Mouse (Mus musculus) lung, postnatal 0 days (tissue): ENCODE results near the gene Gm37240. TPM values are rescaled to one million over a fixed set of nuclear protein-coding genes. Genes with fewer than 3 reads are reported as not detected.

Experiments used
- ATAC-seq: fragments of 200-750 bp; cut with Nextera tagmentation; 2 replicates; pipeline ENCODE4 v1.8.0; 2017; ENCODE audit warnings: moderate library complexity
- DNase-seq: peaks from one replicate; pipeline ENCODE4 v3.0.0-alpha.2; 2016; ENCODE audit warnings: low spot score
- H3K27ac ChIP-seq: fragments of 300-500 bp; sonication (generic); 2 replicates; pipeline ENCODE4 v1.5.1; 2014; ENCODE audit warnings: antibody characterized with exemption, mild to moderate bottlenecking, low read length, mixed read lengths
- H3K27me3 ChIP-seq: fragments of 300-500 bp; sonication (generic); replicated peaks from 2 replicates; pipeline ENCODE4 v1.6.1; 2014; ENCODE audit warnings: low read length, mixed read lengths; ENCODE audit not compliant: insufficient read depth
- H3K36me3 ChIP-seq: fragments of 300-500 bp; sonication (generic); 2 replicates; pipeline ENCODE4 v1.6.1; 2014; ENCODE audit warnings: low read length, mixed read lengths; ENCODE audit not compliant: insufficient read depth
- H3K4me1 ChIP-seq: fragments of 300-500 bp; sonication (generic); 2 replicates; pipeline ENCODE4 v1.6.1; 2014; ENCODE audit warnings: antibody characterized with exemption, low read depth, low read length, mixed read lengths; ENCODE audit not compliant: insufficient read depth
- H3K4me2 ChIP-seq: fragments of 300-500 bp; sonication (generic); replicated peaks from 2 replicates; pipeline ENCODE4 v1.6.1; 2014; ENCODE audit warnings: low read depth, mild to moderate bottlenecking, low read length, moderate library complexity, mixed read lengths
- H3K4me3 ChIP-seq: fragments of 300-500 bp; sonication (generic); 2 replicates; pipeline ENCODE4 v1.5.1; 2014; ENCODE audit warnings: low read depth, low read length
- H3K9ac ChIP-seq: fragments of 300-500 bp; sonication (generic); replicated peaks from 2 replicates; pipeline ENCODE4 v1.6.1; 2014; ENCODE audit warnings: low read depth, mild to moderate bottlenecking
- H3K9me3 ChIP-seq: fragments of 300-500 bp; sonication (generic); 2 replicates; pipeline ENCODE4 v1.6.1; 2016; ENCODE audit warnings: low read length, mixed read lengths
- CTCF ChIP-seq: IDR thresholded peaks from 2 replicates; pipeline ENCODE4 v1.5.1; 2016; ENCODE audit warnings: antibody characterized with exemption, mild to moderate bottlenecking
- EP300 ChIP-seq: IDR thresholded peaks from 2 replicates; pipeline ENCODE4 v1.6.1; 2016; ENCODE audit warnings: antibody characterized with exemption, mild to moderate bottlenecking, control low read depth
- WGBS: fragments of 180-500 bp; shearing (Covaris S2); extraction: QIAGEN DNeasy Blood & Tissue Kit; methylation state at CpG from one replicate; pipeline ENCODE4 v1.1.7; 2014; 5-methylcytosine and 5-hydroxymethylcytosine counted together
- polyA plus RNA-seq: library from polyadenylated mRNA; unstranded; fragments of >200 nt; fragmentation: Nextera tagmentation; extraction: Ambion mirVana; gene quantifications from 2 replicates; pipeline ENCODE4 v1.2.1, GENCODE M21; 2015

Gm37240 gene
- polyA plus RNA-seq, 1 experiment from 2014 or later, result 8.9 TPM

GRCm38 (mm10) chr3:85725110-85725509 lies 162.2 kb downstream of the Gm37240 start:
- Histone ChIP-seq H3K9ac (no peak overlapping the region), H3K36me3 (no peaks in the 10 kb centered on the region), H3K4me2 (no peak overlapping the region), H3K4me3 (no peak overlapping the region), H3K4me1 (no peaks in the 10 kb centered on the region), H3K9me3 (no peaks in the 10 kb centered on the region), H3K27ac (no peak overlapping the region), H3K27me3 (no peaks in the 10 kb centered on the region)
- TF ChIP-seq EP300, result no peak
- TF ChIP-seq CTCF, result no peak
- DNase-seq (no peak), ATAC-seq (no peak)
- 48% methylated on average over 2 of the region's 2 CpGs for WGBS

GRCm38 (mm10) chr3:85722581-85722980 lies 164.7 kb downstream of the Gm37240 start:
- Histone ChIP-seq H3K27me3 (no peaks in the 10 kb centered on the region), H3K4me1 (no peaks in the 10 kb centered on the region), H3K36me3 (no peaks in the 10 kb centered on the region), H3K27ac (no peak overlapping the region), H3K9me3 (no peaks in the 10 kb centered on the region), H3K4me3 (no peak overlapping the region), H3K9ac (no peak overlapping the region), H3K4me2 (no peak overlapping the region)
- DNase-seq (peak; percentile 40), ATAC-seq (no peak; the same call in 1 of the 2 replicates)
- WGBS, result 73% methylated on average over 6 of the region's 6 CpGs
- TF ChIP-seq EP300 (no peak), CTCF (no peak)

GRCm38 (mm10) chr3:85715764-85716297 lies 171.5 kb downstream of the Gm37240 start:
- Histone ChIP-seq H3K4me1 (no peaks in the 10 kb centered on the region), H3K27me3 (no peaks in the 10 kb centered on the region), H3K4me3 (no peak overlapping the region), H3K9ac (no peak overlapping the region), H3K9me3 (no peaks in the 10 kb centered on the region), H3K27ac (no peak overlapping the region), H3K36me3 (no peaks in the 10 kb centered on the region), H3K4me2 (no peak overlapping the region)
- no peak for DNase-seq
- TF ChIP-seq EP300 (no peak), CTCF (no peak)
- 65% methylated on average over 4 of the region's 4 CpGs for WGBS
- ATAC-seq, result peak; percentile 35; the same call in 1 of the 2 replicates

- WGBS, result 82% methylated on average over 7 of the region's 7 CpGs
- H3K4me1 ChIP-seq, result no peaks in the 10 kb centered on the region
- H3K36me3 ChIP-seq, result no peaks in the 10 kb centered on the region
- ATAC-seq (no peak), DNase-seq (no peak)
- H3K27me3 ChIP-seq, result no peaks in the 10 kb centered on the region
- no peak overlapping the region for H3K4me3 ChIP-seq
- H3K9ac ChIP-seq, result no peak overlapping the region
- no peaks in the 10 kb centered on the region for H3K9me3 ChIP-seq
- no peak overlapping the region for H3K4me2 ChIP-seq
- TF ChIP-seq EP300, result no peak
- TF ChIP-seq CTCF, result no peak
- no peak overlapping the region for H3K27ac ChIP-seq
Observed at GRCm38 (mm10) chr3:85713936-85714709, 173.2 kb downstream of the Gm37240 start.

GRCm38 (mm10) chr3:85710695-85711094 lies 176.6 kb downstream of the Gm37240 start:
- H3K4me1 ChIP-seq, result no peaks in the 10 kb centered on the region
- TF ChIP-seq CTCF, result no peak
- no peak for TF ChIP-seq EP300
- H3K27ac ChIP-seq, result no peak overlapping the region
- H3K27me3 ChIP-seq, result no peaks in the 10 kb centered on the region
- H3K36me3 ChIP-seq, result no peaks in the 10 kb centered on the region
- no peak for ATAC-seq
- 28% methylated on average over 8 of the region's 8 CpGs for WGBS
- H3K4me2 ChIP-seq, result no peak overlapping the region
- H3K9ac ChIP-seq, result no peak overlapping the region
- H3K4me3 ChIP-seq, result no peak overlapping the region
- no peak for DNase-seq
- H3K9me3 ChIP-seq, result no peaks in the 10 kb centered on the region

- no peak overlapping the region for H3K27ac ChIP-seq
- no peaks in the 10 kb centered on the region for H3K9me3 ChIP-seq
- TF ChIP-seq CTCF (peak; percentile 76), EP300 (no peak)
- H3K27me3 ChIP-seq, result no peaks in the 10 kb centered on the region
- whole genome bisulfite sequencing, result 34% methylated on average over 7 of the region's 7 CpGs
- no peak overlapping the region for H3K9ac ChIP-seq
- H3K4me1 ChIP-seq, result no peaks in the 10 kb centered on the region
- ATAC-seq, result no peak
- no peak overlapping the region for H3K4me3 ChIP-seq
- peak; percentile 69 for DNase-seq
- H3K4me2 ChIP-seq, result no peak overlapping the region
- no peaks in the 10 kb centered on the region for H3K36me3 ChIP-seq
Observed at GRCm38 (mm10) chr3:85707421-85707820, 179.9 kb downstream of the Gm37240 start.
